Mouse (Mus musculus) liver, embryonic 14.5 days (tissue): ENCODE measurements at regions not wholly inside any gene's neighbourhood (a gene's known extent, or its start where the extent isn't known, plus 50 kb on each side); places are given as distances from the start of the nearest gene placed in this dataset.

ENCODE experiments used
- ATAC-seq: fragments of 200-750 bp; cut with Nextera tagmentation; 2 replicates; pipeline ENCODE4 v1.8.0; 2017; ENCODE audit warnings: moderate number of reproducible peaks, mild to moderate bottlenecking, moderate library complexity; ENCODE audit not compliant: insufficient read depth
- DNase-seq, 3 experiments: peaks; one replicate each; pipeline ENCODE4 v3.0.0-alpha.2; 2012 to 2013; ENCODE audit warnings: low read depth in 3 of 3, low spot score in 3 of 3
- H3K27ac ChIP-seq: fragments of 300-500 bp; sonication (generic); 2 replicates; pipeline ENCODE4 v1.5.1; 2014; ENCODE audit warnings: moderate library complexity, mild to moderate bottlenecking, control low read depth, inconsistent platforms
- H3K27me3 ChIP-seq: fragments of 300-500 bp; sonication (generic); 2 replicates; pipeline ENCODE4 v1.6.1; 2014; ENCODE audit warnings: mild to moderate bottlenecking, low read length, moderate library complexity; ENCODE audit not compliant: control insufficient read depth, insufficient read depth
- H3K36me3 ChIP-seq: fragments of 300-500 bp; sonication (generic); replicated peaks from 2 replicates; pipeline ENCODE4 v1.6.1; 2014; ENCODE audit warnings: low read depth; ENCODE audit not compliant: control insufficient read depth, insufficient read depth
- H3K4me1 ChIP-seq, 2 experiments: fragments of 200-500 bp in 1 of 2; fragments of 300-500 bp in 1 of 2; sonication (generic) in 1 of 2; replicated peaks; 2 replicates each; pipeline ENCODE4 v1.6.1; 2012 to 2014; ENCODE audit warnings: antibody characterized with exemption in 1 of 2, inconsistent platforms in 1 of 2, low read length in 1 of 2; ENCODE audit not compliant: control insufficient read depth in 2 of 2, insufficient read depth in 2 of 2
- H3K4me2 ChIP-seq: fragments of 300-500 bp; sonication (generic); 2 replicates; pipeline ENCODE4 v1.6.1; 2014; ENCODE audit warnings: low read depth, mild to moderate bottlenecking, control low read depth, moderate library complexity
- H3K4me3 ChIP-seq, 2 experiments: fragments of 200-500 bp in 1 of 2; fragments of 300-500 bp in 1 of 2; sonication (generic) in 1 of 2; 2 replicates each; pipeline ENCODE4 v1.5.1; 2012 to 2014; ENCODE audit warnings: low read depth in 2 of 2, low read length in 2 of 2, mild to moderate bottlenecking in 2 of 2, control low read depth in 1 of 2, inconsistent platforms in 1 of 2, moderate library complexity in 1 of 2; ENCODE audit not compliant: insufficient read depth in 1 of 2
- H3K9ac ChIP-seq: fragments of 300-500 bp; sonication (generic); replicated peaks from 2 replicates; pipeline ENCODE4 v1.6.1; 2014; ENCODE audit warnings: mild to moderate bottlenecking, control low read depth, moderate library complexity
- H3K9me3 ChIP-seq: fragments of 300-500 bp; sonication (generic); 2 replicates; pipeline ENCODE4 v1.6.1; 2016; ENCODE audit warnings: low read length, mixed read lengths; ENCODE audit not compliant: control insufficient read depth
- CTCF ChIP-seq: IDR thresholded peaks from 2 replicates; pipeline ENCODE4 v1.5.1; 2016; ENCODE audit warnings: antibody characterized with exemption, low read depth, control low read depth
- EP300 ChIP-seq: IDR thresholded peaks from 2 replicates; pipeline ENCODE4 v1.6.1; 2016; ENCODE audit warnings: antibody characterized with exemption, low read depth
- WGBS: fragments of 180-500 bp; shearing (Covaris S2); extraction: QIAGEN DNeasy Blood & Tissue Kit; methylation state at CpG from one replicate; pipeline ENCODE4 v1.1.7; 2014; ENCODE audit not compliant: insufficient replicate concordance; 5-methylcytosine and 5-hydroxymethylcytosine counted together

GRCm38 (mm10) chr16:39298856-39299255 lies 406.4 kb downstream of the Igsf11 start:
- WGBS: 57% methylated on average over 3 of the region's 3 CpGs
- DNase-seq: no peak

GRCm38 (mm10) chr16:39302902-39303361 lies 410.5 kb downstream of the Igsf11 start:
- H3K9me3 ChIP-seq: no peaks in the 10 kb centered on the region
- TF ChIP-seq EP300 (no peak), CTCF (no peak)
- H3K27me3 ChIP-seq: no peaks in the 10 kb centered on the region
- H3K27ac ChIP-seq: no peak overlapping the region
- H3K36me3 ChIP-seq: no peaks in the 10 kb centered on the region
- no peak overlapping the region for H3K4me2 ChIP-seq
- ATAC-seq (no peak), DNase-seq (no peak)
- no peaks in the 10 kb centered on the region for H3K4me1 ChIP-seq
- 21% methylated on average over 1 of the region's 1 CpGs for WGBS
- H3K9ac ChIP-seq: no peak overlapping the region
- no peak overlapping the region for H3K4me3 ChIP-seq

More at GRCm38 (mm10) chr16:39298856-39299255, 406.4 kb downstream of the Igsf11 start:
- no peak for ATAC-seq
- H3K27ac ChIP-seq: no peak overlapping the region
- H3K9me3 ChIP-seq: no peaks in the 10 kb centered on the region
- H3K36me3 ChIP-seq: no peaks in the 10 kb centered on the region
- H3K27me3 ChIP-seq: no peaks in the 10 kb centered on the region
- no peak overlapping the region for H3K9ac ChIP-seq
- no peak for TF ChIP-seq EP300
- TF ChIP-seq CTCF: no peak
- H3K4me3 ChIP-seq: no peak overlapping the region
- H3K4me2 ChIP-seq: no peak overlapping the region
- no peaks in the 10 kb centered on the region for H3K4me1 ChIP-seq

DNA sequence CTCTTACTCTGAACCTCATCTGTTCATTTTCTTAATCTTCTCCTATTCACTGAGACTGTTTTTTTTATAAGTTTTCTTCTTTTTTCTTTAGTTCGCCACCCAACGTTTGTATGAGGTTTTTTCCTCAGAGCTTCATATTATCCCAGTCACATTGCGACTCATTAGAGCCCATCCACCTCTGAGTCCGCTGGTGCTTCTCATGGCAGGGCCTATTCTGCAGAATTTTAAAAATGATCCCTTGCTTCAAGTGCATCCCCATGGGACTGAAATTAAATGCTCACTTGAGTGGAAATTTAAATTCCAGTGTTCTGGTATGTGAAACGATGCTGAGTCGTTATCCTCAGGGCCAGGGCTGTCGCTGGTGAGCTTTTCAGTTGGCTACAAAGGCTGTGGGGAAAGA lies 410.9 kb downstream of the Igsf11 start:
- H3K4me3 ChIP-seq: no peak overlapping the region
- no peaks in the 10 kb centered on the region for H3K9me3 ChIP-seq
- WGBS: 48% methylated on average over 7 of the region's 7 CpGs
- no peak overlapping the region for H3K27ac ChIP-seq
- H3K4me1 ChIP-seq: no peaks in the 10 kb centered on the region
- TF ChIP-seq CTCF (no peak), EP300 (no peak)
- no peaks in the 10 kb centered on the region for H3K36me3 ChIP-seq
- ATAC-seq (no peak), DNase-seq (no peak)
- H3K27me3 ChIP-seq: no peaks in the 10 kb centered on the region
- no peak overlapping the region for H3K9ac ChIP-seq
- no peak overlapping the region for H3K4me2 ChIP-seq

GRCm38 (mm10) chr16:39307951-39308350 lies 415.5 kb downstream of the Igsf11 start:
- no peaks in the 10 kb centered on the region for H3K4me1 ChIP-seq
- H3K4me2 ChIP-seq: no peak overlapping the region
- no peak overlapping the region for H3K9ac ChIP-seq
- DNase-seq (no peak), ATAC-seq (no peak)
- no peaks in the 10 kb centered on the region for H3K9me3 ChIP-seq
- TF ChIP-seq CTCF (no peak), EP300 (no peak)
- WGBS: 44% methylated on average over 5 of the region's 5 CpGs
- no peak overlapping the region for H3K4me3 ChIP-seq
- H3K27ac ChIP-seq: no peak overlapping the region
- H3K36me3 ChIP-seq: no peaks in the 10 kb centered on the region
- H3K27me3 ChIP-seq: no peaks in the 10 kb centered on the region

GRCm38 (mm10) chr16:39316752-39317594 lies 424.5 kb downstream of the Igsf11 start:
- Histone ChIP-seq H3K27ac (no peak overlapping the region), H3K9me3 (no peaks in the 10 kb centered on the region), H3K4me1 (no peaks in the 10 kb centered on the region), H3K9ac (no peak overlapping the region), H3K27me3 (no peaks in the 10 kb centered on the region), H3K36me3 (no peaks in the 10 kb centered on the region), H3K4me2 (no peak overlapping the region), H3K4me3 (no peak overlapping the region)
- no peak for DNase-seq
- no peak for ATAC-seq
- 18% methylated on average over 15 of the region's 15 CpGs for whole genome bisulfite sequencing
- peak; percentile 50 for TF ChIP-seq CTCF
- no peak for TF ChIP-seq EP300
